Mouse (Mus musculus) liver, adult 2 months (tissue): Measurements from ENCODE around the gene Slco1a4.

Experiments
- CTCF ChIP-seq: fragments of 200-500 bp; IDR thresholded peaks from 2 replicates; pipeline ENCODE4 v1.5.1; 2011; ENCODE audit warnings: low read depth, low read length, control low read depth
- POLR2A ChIP-seq: fragments of 200-500 bp; IDR thresholded peaks from 2 replicates; pipeline ENCODE4 v1.6.1; 2011; ENCODE audit warnings: low read length, control low read depth; ENCODE audit not compliant: insufficient read depth; ENCODE audit errors: extremely low read depth

DNA sequence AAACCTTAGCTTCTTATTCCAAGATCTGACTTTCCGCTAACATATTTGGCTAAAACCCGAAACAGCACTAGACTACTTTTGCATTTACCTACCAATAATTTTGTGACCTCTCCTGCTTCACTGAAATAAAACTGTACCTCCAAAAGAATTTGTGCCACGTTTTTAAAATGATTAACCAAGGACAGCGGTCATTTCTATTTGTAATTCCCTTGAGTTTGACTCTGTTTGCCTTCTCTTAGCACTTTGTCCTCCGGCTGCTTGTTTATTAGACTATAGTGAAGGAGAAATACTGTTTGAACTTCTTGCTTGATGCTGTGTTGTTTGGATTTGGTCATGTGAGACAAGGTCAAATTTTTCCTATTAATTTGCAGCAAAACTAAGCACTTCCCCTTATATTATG is 12.7 kb upstream of the Slco1a4 start:
- TF ChIP-seq POLR2A (no peak), CTCF (no peak)
